Mouse (Mus musculus): ENCODE results near the gene Crebzf. TPM values are rescaled to one million over a fixed set of nuclear protein-coding genes. Genes with fewer than 3 reads are reported as not detected.

Gene Crebzf
- polyA plus RNA-seq, 1 experiment: 135 TPM

- H3K4me3 ChIP-seq (replicated peaks; ENCODE audit: insufficient read depth, low read depth, low read length): no peak overlapping the region
- WGBS: 29% methylated on average over 10 of the region's 10 CpGs
- no peak overlapping the region for H3K27ac ChIP-seq (ENCODE audit: insufficient read depth, low read length)
- no peaks in the 10 kb centered on the region for H3K27me3 ChIP-seq (ENCODE audit: control insufficient read depth, insufficient read depth, low read length)
- DNase-seq: no peak
- TF ChIP-seq CTCF (IDR thresholded peaks at IDR 0.05; ENCODE audit: borderline replicate concordance, insufficient read depth, low read depth, low read length) (no peak), POLR2A (IDR thresholded peaks at IDR 0.05; ENCODE audit: borderline replicate concordance, insufficient read depth, low read length) (no peak)
- no peaks in the 10 kb centered on the region for H3K4me1 ChIP-seq (ENCODE audit: control insufficient read depth, insufficient read depth, low read length)
Observed at GRCm38 (mm10) chr7:90460330-90460729, 17.8 kb downstream of the Crebzf start.

- TF ChIP-seq POLR2A (IDR thresholded peaks at IDR 0.05; ENCODE audit: borderline replicate concordance, insufficient read depth, low read length) (no peak), CTCF (IDR thresholded peaks at IDR 0.05; ENCODE audit: borderline replicate concordance, insufficient read depth, low read depth, low read length) (peak; percentile 26; the same call in 1 of the 2 replicates)
- WGBS: 18% methylated on average over 14 of the region's 14 CpGs
- H3K4me1 ChIP-seq (ENCODE audit: control insufficient read depth, insufficient read depth, low read length): no peaks in the 10 kb centered on the region
- H3K27me3 ChIP-seq (ENCODE audit: control insufficient read depth, insufficient read depth, low read length): no peaks in the 10 kb centered on the region
- H3K4me3 ChIP-seq (replicated peaks; ENCODE audit: insufficient read depth, low read depth, low read length): no peak overlapping the region
- no peak overlapping the region for H3K27ac ChIP-seq (ENCODE audit: insufficient read depth, low read length)
- no peak for DNase-seq
Observed at GRCm38 (mm10) chr7:90460930-90461329, 18.4 kb downstream of the Crebzf start.

DNA sequence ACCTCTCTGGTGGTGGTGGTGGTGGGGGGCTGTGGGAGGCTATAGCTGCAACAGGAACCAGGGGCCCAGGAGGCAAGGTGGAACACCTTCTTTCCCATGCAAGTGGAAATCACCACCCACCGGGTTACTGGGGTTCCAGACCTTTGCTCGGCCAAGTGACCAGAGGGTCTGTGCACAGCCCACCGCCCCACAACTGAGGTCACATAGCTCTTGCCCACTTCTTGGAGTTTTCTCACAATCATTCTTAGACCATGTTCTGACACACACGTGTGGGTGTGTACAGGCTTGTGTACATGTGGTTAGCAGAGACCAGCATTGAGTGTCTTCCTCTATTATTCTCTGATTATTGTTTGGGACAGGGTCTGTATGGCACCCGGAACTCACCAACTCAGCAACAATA is 18.9 kb downstream of the Crebzf start:
- TF ChIP-seq CTCF (IDR thresholded peaks at IDR 0.05; ENCODE audit: borderline replicate concordance, insufficient read depth, low read depth, low read length): no peak
- no peak for TF ChIP-seq POLR2A (IDR thresholded peaks at IDR 0.05; ENCODE audit: borderline replicate concordance, insufficient read depth, low read length)
- DNase-seq: no peak
- H3K4me1 ChIP-seq (ENCODE audit: control insufficient read depth, insufficient read depth, low read length): no peaks in the 10 kb centered on the region
- 93% methylated on average over 5 of the region's 5 CpGs for WGBS
- H3K27ac ChIP-seq (ENCODE audit: insufficient read depth, low read length): no peak overlapping the region
- no peaks in the 10 kb centered on the region for H3K27me3 ChIP-seq (ENCODE audit: control insufficient read depth, insufficient read depth, low read length)
- no peak overlapping the region for H3K4me3 ChIP-seq (replicated peaks; ENCODE audit: insufficient read depth, low read depth, low read length)

DNA sequence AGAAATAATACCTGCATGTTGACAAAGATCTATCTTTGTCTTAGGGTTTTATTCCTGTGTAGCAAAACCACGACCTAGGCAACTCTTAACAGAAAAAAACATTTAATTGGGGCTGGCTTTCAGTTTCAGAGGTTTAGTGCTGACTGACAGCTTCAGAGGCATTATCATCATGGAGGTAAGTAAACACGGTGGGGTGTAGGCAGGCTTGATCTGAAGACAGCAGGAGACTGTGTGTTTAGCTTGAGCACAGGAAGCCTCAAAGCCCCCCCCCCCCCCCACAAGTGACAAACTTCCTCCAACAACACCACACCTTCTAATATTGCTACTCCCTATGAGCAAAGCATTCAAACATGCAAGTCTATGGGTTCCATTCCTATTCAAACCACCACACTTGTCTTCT is 31.0 kb downstream of the Crebzf start:
- no peak for DNase-seq
- 74% methylated on average over 2 of the region's 2 CpGs for WGBS
- Histone ChIP-seq H3K27me3 (ENCODE audit: control insufficient read depth, insufficient read depth, low read length) (no peaks in the 10 kb centered on the region), H3K4me1 (ENCODE audit: control insufficient read depth, insufficient read depth, low read length) (peaks cover 3% of the 10 kb centered on the region; the same call in 1 of the 2 replicates), H3K27ac (ENCODE audit: insufficient read depth, low read length) (no peak overlapping the region), H3K4me3 (replicated peaks; ENCODE audit: insufficient read depth, low read depth, low read length) (no peak overlapping the region)
- TF ChIP-seq CTCF (IDR thresholded peaks at IDR 0.05; ENCODE audit: borderline replicate concordance, insufficient read depth, low read depth, low read length) (no peak), POLR2A (IDR thresholded peaks at IDR 0.05; ENCODE audit: borderline replicate concordance, insufficient read depth, low read length) (no peak)

- TF ChIP-seq POLR2A (IDR thresholded peaks at IDR 0.05; ENCODE audit: borderline replicate concordance, insufficient read depth, low read length): peak; percentile 92
- no peak for TF ChIP-seq CTCF (IDR thresholded peaks at IDR 0.05; ENCODE audit: borderline replicate concordance, insufficient read depth, low read depth, low read length)
- Histone ChIP-seq H3K27me3 (ENCODE audit: control insufficient read depth, insufficient read depth, low read length) (no peaks in the 10 kb centered on the region), H3K27ac (ENCODE audit: insufficient read depth, low read length) (peak within 1 kb of the TSS; percentile 93), H3K4me3 (replicated peaks; ENCODE audit: insufficient read depth, low read depth, low read length) (peak within 1 kb of the TSS; percentile 85), H3K4me1 (ENCODE audit: control insufficient read depth, insufficient read depth, low read length) (peaks cover 3% of the 10 kb centered on the region; the same call in 1 of the 2 replicates)
- under 1% methylated on average over 36 of the region's 36 CpGs for WGBS
- peak; percentile 99 to 100 for DNase-seq
Observed at GRCm38 (mm10) chr7:90475793-90476312, 33.3 kb downstream of the Crebzf start, which contains the start of gene Tmem126b. Gene Tmem126b (minus strand): TSS chr7:90476001.

DNA sequence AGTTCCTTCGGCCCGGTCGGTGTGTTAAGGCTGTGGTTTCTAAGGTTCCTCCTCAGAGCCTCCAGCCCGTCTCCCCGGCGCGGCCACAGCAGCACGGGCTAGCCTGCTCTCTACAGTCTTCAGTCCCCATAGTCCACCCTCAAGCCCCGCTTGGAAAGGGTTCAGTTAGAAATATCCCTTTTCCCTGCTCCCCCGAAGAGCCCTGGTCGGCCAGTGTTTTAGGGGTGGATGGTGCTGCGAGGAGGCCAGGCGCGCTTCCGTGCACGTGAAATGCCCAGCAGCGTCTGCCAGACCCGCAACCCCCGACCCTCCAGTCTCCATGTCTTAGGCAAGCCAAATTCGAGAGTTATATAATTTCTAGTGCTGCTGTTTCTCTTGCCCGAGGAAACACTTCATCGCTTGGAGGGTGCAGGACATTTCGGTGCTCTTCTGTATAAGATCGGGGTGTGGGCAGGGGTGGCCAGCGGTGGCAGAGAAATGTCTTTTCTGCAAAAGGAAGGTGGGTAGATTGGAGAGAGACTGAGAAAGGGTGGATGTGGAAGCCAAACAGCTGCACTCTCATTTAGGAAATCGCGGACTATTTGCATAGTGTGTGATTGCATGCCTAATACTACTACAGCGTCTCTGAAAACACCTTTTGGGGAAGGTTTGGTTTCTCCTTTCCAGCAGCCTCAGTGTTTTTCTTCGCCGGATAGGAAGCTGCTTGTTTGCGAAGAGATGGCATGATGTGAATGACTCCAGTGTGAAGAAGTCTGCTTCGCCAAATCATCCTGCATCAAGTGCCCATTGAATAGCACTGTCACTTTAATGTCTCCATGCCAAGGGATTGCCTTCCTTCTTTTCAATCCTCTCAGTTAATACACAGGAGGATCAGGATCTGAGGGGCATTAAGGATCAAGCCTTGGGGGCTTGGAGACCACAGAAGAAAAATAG is 34.0 kb downstream of the Crebzf start, which contains the start of gene Dlg2:
Dlg2 (plus strand) TSS at position 360 of the 933 bp plus-strand sequence.
- Histone ChIP-seq H3K4me1 (ENCODE audit: control insufficient read depth, insufficient read depth, low read length) (peaks cover 3% of the 10 kb centered on the region; the same call in 1 of the 2 replicates), H3K4me3 (replicated peaks; ENCODE audit: insufficient read depth, low read depth, low read length) (peak within 1 kb of the TSS; percentile 85), H3K27ac (ENCODE audit: insufficient read depth, low read length) (peak within 1 kb of the TSS; percentile 93), H3K27me3 (ENCODE audit: control insufficient read depth, insufficient read depth, low read length) (no peaks in the 10 kb centered on the region)
- TF ChIP-seq CTCF (IDR thresholded peaks at IDR 0.05; ENCODE audit: borderline replicate concordance, insufficient read depth, low read depth, low read length): no peak
- TF ChIP-seq POLR2A (IDR thresholded peaks at IDR 0.05; ENCODE audit: borderline replicate concordance, insufficient read depth, low read length): peak; percentile 19; the same call in 1 of the 2 replicates
- peak in 1 of 2 experiments; percentile 59 for DNase-seq
- WGBS: 1% methylated on average over 32 of the region's 32 CpGs

- Histone ChIP-seq H3K4me3 (replicated peaks; ENCODE audit: insufficient read depth, low read depth, low read length) (no peak overlapping the region), H3K4me1 (ENCODE audit: control insufficient read depth, insufficient read depth, low read length) (peaks cover 1% of the 10 kb centered on the region; the same call in 1 of the 2 replicates), H3K27ac (ENCODE audit: insufficient read depth, low read length) (no peak overlapping the region), H3K27me3 (ENCODE audit: control insufficient read depth, insufficient read depth, low read length) (no peaks in the 10 kb centered on the region)
- 92% methylated on average over 2 of the region's 2 CpGs for WGBS
- no peak for DNase-seq
- TF ChIP-seq POLR2A (IDR thresholded peaks at IDR 0.05; ENCODE audit: borderline replicate concordance, insufficient read depth, low read length) (no peak), CTCF (IDR thresholded peaks at IDR 0.05; ENCODE audit: borderline replicate concordance, insufficient read depth, low read depth, low read length) (no peak)
Observed at GRCm38 (mm10) chr7:90482607-90483006, 40.1 kb downstream of the Crebzf start.

Other genes with a start within 250 kb of the Crebzf start
- gene Ccdc83, start 177.0 kb upstream of the Crebzf start, polyA plus RNA-seq (2012; rRNA removed): 0.10 TPM in 1 of 2 replicates, not detected in the other
- gene Sytl2, start 140.5 kb upstream of the Crebzf start, polyA plus RNA-seq (2012; rRNA removed): 39.9 and 44.8 TPM in 2 replicates
- 1.3 TPM in 2 replicates for gene Ccdc89, start 16.2 kb upstream of the Crebzf start, polyA plus RNA-seq (2012; rRNA removed)
- gene Tmem126a, start 14.5 kb downstream of the Crebzf start, polyA plus RNA-seq (2012; rRNA removed): 43.6 and 43.8 TPM in 2 replicates
- gene Tmem126b, start 33.3 kb downstream of the Crebzf start, polyA plus RNA-seq (2012; rRNA removed): 29.0 and 33.5 TPM in 2 replicates
- gene Dlg2, start 33.9 kb downstream of the Crebzf start, polyA plus RNA-seq (2012; rRNA removed): 89.8 and 105 TPM in 2 replicates

All from cerebellum, adult 2 months (tissue).